Mouse (Mus musculus) liver, adult 2 months (tissue): ENCODE data around the gene Eif2b2.

Experiments used
- CTCF ChIP-seq: fragments of 200-500 bp; IDR thresholded peaks from 2 replicates; pipeline ENCODE4 v1.5.1; 2011; ENCODE audit warnings: low read depth, low read length, control low read depth
- POLR2A ChIP-seq: fragments of 200-500 bp; IDR thresholded peaks from 2 replicates; pipeline ENCODE4 v1.6.1; 2011; ENCODE audit warnings: low read length, control low read depth; ENCODE audit not compliant: insufficient read depth; ENCODE audit errors: extremely low read depth

GRCm38 (mm10) chr12:85184118-85184517 is 35.2 kb upstream of the Eif2b2 start:
- TF ChIP-seq CTCF (no peak), POLR2A (no peak)
